Comparison of ENCODE assay signal across 8 mouse cellular contexts in genomic region chr5:139200770-139201569, GRCm38 (mm10). TPM values are rescaled to one million over a fixed set of nuclear protein-coding genes. Genes with fewer than 3 reads are reported as not detected.
DNase-seq lines count a peak whose midpoint lies in the region; ATAC-seq and TF ChIP-seq lines count a peak whose summit lies in the region.

No protein-coding gene starts in this region.

- no peaks in the 10 kb centered on the region for H3K36me3 ChIP-seq in kidney, embryonic 14.5 days (ENCODE audit: control insufficient read depth, insufficient read depth, low read length)
- H3K36me3 ChIP-seq in G1E (replicated peaks): peaks cover 30% of the 10 kb centered on the region
- H3K36me3 ChIP-seq in embryonic facial prominence, embryonic 15.5 days: no peaks in the 10 kb centered on the region
- peaks cover 5% of the 10 kb centered on the region; the same call in 1 of the 2 replicates for H3K36me3 ChIP-seq in limb, embryonic 13.5 days
- H3K36me3 ChIP-seq in stomach, embryonic 14.5 days (ENCODE audit: control insufficient read depth, insufficient read depth, low read length): no peaks in the 10 kb centered on the region

- DNase-seq in kidney, adult 18-20 months: no peak
- DNase-seq in G1E (ENCODE audit: low spot score): peak; percentile 20
- DNase-seq in spleen, adult 18-20 months: no peak
- no peak for DNase-seq in layer of hippocampus, adult 9-10 months (ENCODE audit: low spot score)

- H3K4me1 ChIP-seq in kidney, embryonic 14.5 days (ENCODE audit: control insufficient read depth, insufficient read depth, low read length): peaks cover 19% of the 10 kb centered on the region
- peaks cover 89% of the 10 kb centered on the region for H3K4me1 ChIP-seq in G1E (ENCODE audit: insufficient read depth, low read depth, low read length)
- peaks cover 45% of the 10 kb centered on the region for H3K4me1 ChIP-seq in embryonic facial prominence, embryonic 15.5 days
- H3K4me1 ChIP-seq in limb, embryonic 13.5 days: peaks cover 20% of the 10 kb centered on the region
- peaks cover 18% of the 10 kb centered on the region for H3K4me1 ChIP-seq in stomach, embryonic 14.5 days (ENCODE audit: control insufficient read depth, insufficient read depth, low read length)

- peak overlapping the region; percentile 82 for H3K9ac ChIP-seq in kidney, embryonic 14.5 days (ENCODE audit: low read depth, low read length)
- H3K9ac ChIP-seq in embryonic facial prominence, embryonic 15.5 days: peak overlapping the region; percentile 59
- H3K9ac ChIP-seq in limb, embryonic 13.5 days: peak overlapping the region; percentile 92
- peak overlapping the region; percentile 86 for H3K9ac ChIP-seq in stomach, embryonic 14.5 days (replicated peaks; ENCODE audit: low read depth, low read length)

- WGBS in kidney, embryonic 14.5 days: 1% methylated on average over 57 of the region's 57 CpGs
- under 1% methylated on average over 57 of the region's 57 CpGs for WGBS in embryonic facial prominence, embryonic 15.5 days
- 1% methylated on average over 57 of the region's 57 CpGs for WGBS in limb, embryonic 13.5 days
- 1% methylated on average over 55 of the region's 57 CpGs for WGBS in stomach, embryonic 14.5 days

- peak overlapping the region; percentile 64 for H3K4me3 ChIP-seq in kidney, embryonic 14.5 days (ENCODE audit: low read length)
- peak overlapping the region; percentile 99 for H3K4me3 ChIP-seq in G1E (ENCODE audit: low read depth, low read length)
- peak overlapping the region; percentile 83 for H3K4me3 ChIP-seq in embryonic facial prominence, embryonic 15.5 days (replicated peaks)
- peak overlapping the region; percentile 98 for H3K4me3 ChIP-seq in limb, embryonic 13.5 days
- H3K4me3 ChIP-seq in stomach, embryonic 14.5 days (ENCODE audit: low read depth, low read length): peak overlapping the region; percentile 96

- H3K27ac ChIP-seq in kidney, embryonic 14.5 days (ENCODE audit: low read depth, low read length): no peak overlapping the region
- H3K27ac ChIP-seq in embryonic facial prominence, embryonic 15.5 days (replicated peaks): peak overlapping the region; percentile 95
- peak overlapping the region; percentile 39; the same call in 1 of the 2 replicates for H3K27ac ChIP-seq in limb, embryonic 13.5 days
- peak overlapping the region; percentile 63; the same call in 1 of the 2 replicates for H3K27ac ChIP-seq in stomach, embryonic 14.5 days (ENCODE audit: low read length)

- no peaks in the 10 kb centered on the region for H3K9me3 ChIP-seq in kidney, embryonic 14.5 days (ENCODE audit: control insufficient read depth, low read length)
- no peaks in the 10 kb centered on the region for H3K9me3 ChIP-seq in G1E (replicated peaks)
- no peaks in the 10 kb centered on the region for H3K9me3 ChIP-seq in embryonic facial prominence, embryonic 15.5 days (replicated peaks)
- H3K9me3 ChIP-seq in limb, embryonic 13.5 days: no peaks in the 10 kb centered on the region
- H3K9me3 ChIP-seq in stomach, embryonic 14.5 days (ENCODE audit: control insufficient read depth, low read depth, low read length): no peaks in the 10 kb centered on the region

- H3K27me3 ChIP-seq in kidney, embryonic 14.5 days (ENCODE audit: control insufficient read depth, insufficient read depth, low read length): no peaks in the 10 kb centered on the region
- H3K27me3 ChIP-seq in G1E (ENCODE audit: insufficient read depth, low read length): no peaks in the 10 kb centered on the region
- no peaks in the 10 kb centered on the region for H3K27me3 ChIP-seq in embryonic facial prominence, embryonic 15.5 days
- no peaks in the 10 kb centered on the region for H3K27me3 ChIP-seq in limb, embryonic 13.5 days
- no peaks in the 10 kb centered on the region for H3K27me3 ChIP-seq in stomach, embryonic 14.5 days (ENCODE audit: control insufficient read depth, insufficient read depth, low read length)

- TF ChIP-seq CTCF in G1E (IDR thresholded peaks at IDR 0.05; ENCODE audit: low read depth, low read length): no peak

- peak; percentile 13; the same call in 1 of the 2 replicates for ATAC-seq in kidney, embryonic 14.5 days (ENCODE audit: low FRiP score, low TSS enrichment)
- ATAC-seq in G1E (ENCODE audit: extremely low read depth, insufficient number of reproducible peaks, low FRiP score, poor library complexity, severe bottlenecking): no peak
- no peak; the same call in 1 of the 2 replicates for ATAC-seq in embryonic facial prominence, embryonic 15.5 days (ENCODE audit: insufficient number of reproducible peaks, low FRiP score, low TSS enrichment, low read depth)
- no peak for ATAC-seq in limb, embryonic 13.5 days (ENCODE audit: low FRiP score, low read depth)
- ATAC-seq in stomach, embryonic 14.5 days (ENCODE audit: insufficient number of reproducible peaks, insufficient read depth, low FRiP score, low read depth): peak; percentile 7; the same call in 1 of the 2 replicates

- peak overlapping the region; percentile 59 for H3K4me2 ChIP-seq in kidney, embryonic 14.5 days (replicated peaks; ENCODE audit: low read depth, low read length)
- H3K4me2 ChIP-seq in embryonic facial prominence, embryonic 15.5 days (replicated peaks): peak overlapping the region; percentile 81
- H3K4me2 ChIP-seq in limb, embryonic 13.5 days (replicated peaks): peak overlapping the region; percentile 90
- peak overlapping the region; percentile 94 for H3K4me2 ChIP-seq in stomach, embryonic 14.5 days (replicated peaks; ENCODE audit: low read depth, low read length)

RNA-seq across cellular contexts. Expression of gene Sun1, which starts 0.5 kb away (rescaled TPM):
- polyA plus RNA-seq in kidney, embryonic 14.5 days (2014; fragmentation: Nextera tagmentation; extraction: Ambion mirVana): 29.2 and 59.5 TPM in 2 replicates
- total RNA-seq in G1E (2014; fragmentation: Nextera tagmentation) (32.8 and 61.2 TPM in 2 replicates), G1E (2017) (45.7 and 45.8 TPM in 2 replicates)
- polyA plus RNA-seq in G1E (2012): 7.6 and 11.8 TPM in 2 replicates
- polyA plus RNA-seq in embryonic facial prominence, embryonic 15.5 days (2015; fragmentation: Nextera tagmentation; extraction: Ambion mirVana): 59.2 and 61.5 TPM in 2 replicates
- 48.7 and 51.1 TPM in 2 replicates for polyA plus RNA-seq in limb, embryonic 13.5 days (2015; fragmentation: Nextera tagmentation; extraction: Ambion mirVana)
- polyA plus RNA-seq in stomach, embryonic 14.5 days (2014; fragmentation: Nextera tagmentation; extraction: Ambion mirVana): 60.2 and 66.6 TPM in 2 replicates

RNA-seq across cellular contexts. Expression of gene Dnaaf5, which starts 50.9 kb away (rescaled TPM):
- 9.1 and 11.5 TPM in 2 replicates for polyA plus RNA-seq in kidney, embryonic 14.5 days (2014; fragmentation: Nextera tagmentation; extraction: Ambion mirVana)
- total RNA-seq in G1E (2014; fragmentation: Nextera tagmentation) (23.8 and 29.4 TPM in 2 replicates), G1E (2017) (9.8 and 10.1 TPM in 2 replicates)
- 72.6 and 114 TPM in 2 replicates for polyA plus RNA-seq in G1E (2012)
- polyA plus RNA-seq in embryonic facial prominence, embryonic 15.5 days (2015; fragmentation: Nextera tagmentation; extraction: Ambion mirVana): 8.3 and 12.7 TPM in 2 replicates
- 4.4 and 4.7 TPM in 2 replicates for polyA plus RNA-seq in limb, embryonic 13.5 days (2015; fragmentation: Nextera tagmentation; extraction: Ambion mirVana)
- 6.4 TPM in 2 replicates for polyA plus RNA-seq in stomach, embryonic 14.5 days (2014; fragmentation: Nextera tagmentation; extraction: Ambion mirVana)

RNA-seq across cellular contexts. Expression of gene Get4, which starts 51.2 kb away (rescaled TPM):
- 132 and 156 TPM in 2 replicates for polyA plus RNA-seq in kidney, embryonic 14.5 days (2014; fragmentation: Nextera tagmentation; extraction: Ambion mirVana)
- total RNA-seq in G1E (2014; fragmentation: Nextera tagmentation) (37.3 and 45.3 TPM in 2 replicates), G1E (2017) (22.3 and 23.9 TPM in 2 replicates)
- 68.0 and 71.2 TPM in 2 replicates for polyA plus RNA-seq in G1E (2012)
- 148 and 154 TPM in 2 replicates for polyA plus RNA-seq in embryonic facial prominence, embryonic 15.5 days (2015; fragmentation: Nextera tagmentation; extraction: Ambion mirVana)
- 155 and 165 TPM in 2 replicates for polyA plus RNA-seq in limb, embryonic 13.5 days (2015; fragmentation: Nextera tagmentation; extraction: Ambion mirVana)
- 149 and 151 TPM in 2 replicates for polyA plus RNA-seq in stomach, embryonic 14.5 days (2014; fragmentation: Nextera tagmentation; extraction: Ambion mirVana)

RNA-seq across cellular contexts. Expression of gene Prkar1b, which starts 51.2 kb away (rescaled TPM):
- polyA plus RNA-seq in kidney, embryonic 14.5 days (2014; fragmentation: Nextera tagmentation; extraction: Ambion mirVana): 10.0 and 15.7 TPM in 2 replicates
- total RNA-seq in G1E (2014; fragmentation: Nextera tagmentation) (not detected in 2 replicates), G1E (2017) (1.3 TPM in 1 of 2 replicates, not detected in the other)
- not detected in 2 replicates for polyA plus RNA-seq in G1E (2012)
- polyA plus RNA-seq in embryonic facial prominence, embryonic 15.5 days (2015; fragmentation: Nextera tagmentation; extraction: Ambion mirVana): 28.4 and 28.8 TPM in 2 replicates
- polyA plus RNA-seq in limb, embryonic 13.5 days (2015; fragmentation: Nextera tagmentation; extraction: Ambion mirVana): 20.1 and 25.4 TPM in 2 replicates
- polyA plus RNA-seq in stomach, embryonic 14.5 days (2014; fragmentation: Nextera tagmentation; extraction: Ambion mirVana): 19.5 and 20.1 TPM in 2 replicates

Comparison
In these comparisons a context has a peak if more than half of its experiments do, and no peak if none do; other contexts are left out.
1. ATAC-seq: peak in kidney, embryonic 14.5 days (single experiment) and stomach, embryonic 14.5 days (single experiment); none in G1E (single experiment), embryonic facial prominence, embryonic 15.5 days (single experiment) and limb, embryonic 13.5 days (single experiment).
2. Peak in every context shown above with its lines, with median percentiles within 50 percentile points of each other: H3K4me2 ChIP-seq, H3K4me3 ChIP-seq and H3K9ac ChIP-seq.